Mouse (Mus musculus) left cerebral cortex, adult 11 months (tissue): ENCODE results near the gene Med28.

Source experiments
- DNase-seq: peaks from one replicate; pipeline ENCODE4 v3.0.0; 2022; ENCODE audit warnings: low spot score

Med28 gene

DNA sequence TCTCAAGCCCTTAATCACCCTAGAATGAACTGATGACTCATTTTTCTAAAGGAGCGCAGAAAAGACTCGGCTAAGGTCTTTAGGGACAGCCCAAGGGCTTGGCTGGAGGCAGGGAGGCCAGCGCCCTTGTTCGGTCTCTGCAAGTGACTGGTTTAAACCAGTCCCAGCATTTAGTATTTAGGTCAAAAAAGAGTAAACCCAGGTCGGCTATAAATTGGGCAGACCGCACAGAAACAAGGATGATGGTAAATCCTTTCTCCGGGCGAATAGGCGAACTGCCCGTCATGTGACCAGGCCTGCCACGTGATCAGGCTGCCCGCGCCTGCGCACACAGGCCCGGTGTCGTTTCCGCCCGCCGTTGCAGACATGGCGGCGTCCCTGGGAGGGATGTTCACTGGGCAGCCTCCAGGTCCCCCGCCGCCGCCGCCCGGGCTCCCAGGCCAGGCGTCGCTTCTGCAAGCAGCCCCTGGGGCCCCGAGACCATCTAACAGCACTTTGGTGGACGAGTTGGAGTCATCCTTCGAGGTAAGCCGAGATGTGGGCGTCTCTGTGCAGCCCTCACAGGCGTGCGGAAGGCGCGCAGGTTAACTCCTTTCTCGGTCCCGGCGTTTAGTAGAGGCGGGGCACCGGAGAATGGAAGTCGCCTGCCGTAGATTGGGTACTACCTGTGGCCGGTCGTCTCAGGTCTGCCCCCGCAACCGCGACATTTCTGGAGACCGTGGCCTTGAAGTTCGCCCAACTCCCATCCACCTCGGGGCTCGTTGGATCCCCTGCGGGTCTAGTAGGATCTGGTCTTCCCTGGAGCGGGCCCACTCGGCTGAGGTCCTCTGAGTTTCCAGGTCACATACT is at the start of gene Med28:
Gene Med28, plus strand, starts transcription at position 270 of the 849 bp plus-strand sequence.
- DNase-seq, result peak; percentile 89

DNA sequence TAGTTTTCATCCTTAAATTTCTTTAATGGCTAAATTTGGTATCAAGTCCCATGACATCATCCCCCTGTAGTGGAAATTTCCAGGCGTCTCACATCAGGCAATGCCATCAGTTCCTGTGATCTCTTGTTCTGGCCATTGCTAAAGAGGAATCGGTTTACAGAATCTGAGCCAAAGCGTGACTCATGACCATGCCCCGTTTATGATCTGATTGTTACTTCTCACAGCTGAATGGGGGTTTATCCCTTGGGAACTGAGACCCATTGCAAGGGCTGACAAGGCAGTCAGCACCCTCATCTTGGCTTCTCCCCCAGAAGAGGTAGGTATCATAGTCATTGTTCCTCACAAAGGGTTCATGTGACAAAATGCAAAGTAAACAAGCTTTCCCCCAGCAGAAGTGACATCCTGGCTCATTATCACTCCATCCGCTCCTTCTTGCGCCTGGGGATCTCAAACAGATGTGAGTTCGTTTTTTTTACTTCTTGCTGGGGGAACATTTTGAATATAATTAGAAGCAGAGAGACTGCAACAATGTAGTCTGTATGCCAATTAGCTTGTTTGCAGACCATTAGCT is 47.1 kb upstream of the Med28 start:
- no peak for DNase-seq

DNA sequence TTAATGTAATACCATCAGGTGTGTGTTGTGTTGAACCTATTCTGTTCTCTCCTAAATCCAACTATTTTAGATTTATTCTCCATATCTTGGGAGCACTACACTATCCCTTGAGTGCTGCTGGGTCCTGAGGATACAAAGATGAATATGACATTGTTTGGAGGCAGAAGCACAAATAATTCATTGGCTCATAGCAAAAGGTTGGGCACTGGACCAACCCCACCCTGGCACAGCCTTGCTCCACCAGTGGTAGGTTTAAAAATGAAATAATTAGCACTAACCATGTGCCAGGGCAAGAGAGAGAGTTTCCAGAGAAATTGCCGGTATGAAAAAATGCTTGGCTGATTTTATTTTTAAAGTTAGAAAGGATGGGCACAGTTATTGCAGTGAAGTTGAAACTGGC is 46.5 kb upstream of the Med28 start:
- DNase-seq, result no peak

DNA sequence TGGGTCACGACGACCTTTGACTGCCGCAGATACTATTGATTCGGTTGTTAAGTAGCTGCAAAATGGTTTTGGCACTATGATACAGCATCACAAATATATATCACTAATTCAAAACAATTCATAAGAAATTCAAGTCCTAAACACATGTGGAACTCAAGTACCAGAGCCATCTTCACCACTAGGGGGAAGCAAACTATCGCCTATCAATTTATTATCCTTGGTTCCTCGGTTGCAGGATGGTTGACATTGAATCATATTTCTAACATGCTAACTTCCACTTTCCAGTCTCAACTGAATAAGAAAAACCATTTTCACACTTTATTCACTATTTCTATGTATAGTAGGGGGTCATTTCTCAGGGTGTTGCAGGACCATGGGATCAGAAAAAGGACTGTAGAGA is 45.8 kb upstream of the Med28 start:
- peak; percentile 70 for DNase-seq

DNA sequence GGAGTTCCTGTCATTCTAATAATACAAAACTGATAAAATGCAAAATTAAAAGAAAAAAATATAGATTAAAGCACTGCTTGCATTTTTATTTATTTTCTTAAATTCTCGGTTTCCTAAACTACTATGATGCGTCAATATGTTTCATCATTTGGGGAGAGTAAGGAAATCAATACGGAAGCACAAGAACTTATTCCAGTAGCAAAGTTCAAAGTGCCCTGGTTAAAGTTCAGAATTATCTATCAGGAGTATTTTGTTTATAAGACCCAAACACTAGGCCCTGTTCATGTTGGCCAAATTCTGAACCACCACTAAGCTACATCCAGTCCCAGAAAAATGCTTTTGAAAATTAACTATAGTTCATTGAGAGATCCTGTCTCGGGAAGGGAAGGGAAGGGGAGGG is 45.3 kb upstream of the Med28 start:
- no peak for DNase-seq

DNA sequence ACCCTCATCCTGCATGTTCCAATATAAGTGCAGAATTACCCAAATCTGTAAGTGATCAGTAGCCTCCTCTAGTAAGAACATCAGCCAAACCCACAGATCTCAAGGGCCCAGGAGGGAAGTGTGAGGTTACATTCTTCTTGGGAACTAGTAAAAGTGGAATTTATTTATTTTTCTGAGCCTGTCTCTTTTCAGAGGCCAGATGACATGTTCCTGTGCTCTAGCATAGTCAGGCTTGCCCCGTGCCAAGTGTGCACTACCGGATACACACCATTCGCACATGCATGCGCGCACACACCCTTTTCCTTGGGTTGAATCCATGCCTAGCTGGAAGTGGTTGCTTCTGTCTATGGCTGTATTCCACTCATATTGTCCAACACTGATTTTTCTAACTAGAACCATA is 44.3 kb upstream of the Med28 start:
- DNase-seq, result no peak

DNA sequence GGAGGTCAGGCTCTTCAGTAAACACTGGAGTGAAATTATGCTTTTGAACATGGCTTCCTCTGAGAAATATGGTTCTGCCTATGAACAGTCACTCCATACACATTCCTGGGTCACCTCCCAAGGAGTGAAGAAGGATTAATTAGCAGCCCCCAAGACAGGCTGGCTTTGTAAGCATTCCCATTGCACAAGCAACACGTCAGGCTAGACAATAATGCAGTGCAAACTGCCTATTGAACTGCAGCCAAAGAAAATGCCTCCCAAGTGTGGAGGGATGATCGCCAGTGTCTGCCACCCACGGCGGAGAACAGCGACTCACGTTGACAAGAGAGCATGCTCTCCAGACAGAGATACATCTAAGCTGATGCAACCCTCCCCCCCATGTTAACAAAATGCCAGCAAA is 43.7 kb upstream of the Med28 start:
- DNase-seq, result no peak

DNA sequence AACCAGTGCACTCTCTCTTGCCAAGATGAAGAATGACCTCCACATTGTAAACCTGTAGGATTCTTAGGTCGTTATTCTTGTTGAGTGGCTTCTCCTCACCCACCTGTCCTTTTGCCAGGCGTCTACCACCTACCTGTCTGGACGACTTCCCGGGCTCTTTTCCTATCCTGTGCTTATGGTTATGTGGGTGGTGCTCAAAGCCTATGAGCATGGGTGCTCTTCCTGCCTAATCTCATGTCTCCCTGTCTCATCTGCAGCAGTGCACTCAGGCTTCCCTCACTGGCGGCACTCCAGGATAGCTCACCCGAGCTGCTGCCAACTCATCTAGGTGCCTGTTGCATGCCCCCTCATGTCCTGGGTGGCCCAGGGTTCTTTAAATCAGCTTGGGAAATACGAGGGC is 42.4 kb upstream of the Med28 start:
- DNase-seq, result no peak

DNA sequence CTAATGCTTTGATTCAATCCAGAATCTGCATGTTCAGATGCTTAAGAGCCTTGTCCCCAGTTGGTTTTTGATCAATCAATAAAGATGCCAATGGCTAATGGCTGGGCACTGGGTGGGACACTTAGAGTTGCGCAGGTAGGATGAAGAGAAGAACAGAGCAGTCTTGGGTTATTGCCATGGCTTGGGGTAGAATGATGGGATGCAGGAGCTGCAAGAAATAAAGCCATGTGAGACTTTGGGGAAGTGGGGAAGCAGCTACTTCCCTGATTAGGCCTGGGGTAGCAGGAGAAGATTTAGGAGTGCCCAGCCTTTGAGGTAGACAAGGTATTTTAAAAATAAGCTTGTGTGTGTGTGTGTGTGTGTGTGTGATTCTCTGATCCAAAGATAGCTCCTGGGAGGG is 40.0 kb upstream of the Med28 start:
- no peak for DNase-seq

DNA sequence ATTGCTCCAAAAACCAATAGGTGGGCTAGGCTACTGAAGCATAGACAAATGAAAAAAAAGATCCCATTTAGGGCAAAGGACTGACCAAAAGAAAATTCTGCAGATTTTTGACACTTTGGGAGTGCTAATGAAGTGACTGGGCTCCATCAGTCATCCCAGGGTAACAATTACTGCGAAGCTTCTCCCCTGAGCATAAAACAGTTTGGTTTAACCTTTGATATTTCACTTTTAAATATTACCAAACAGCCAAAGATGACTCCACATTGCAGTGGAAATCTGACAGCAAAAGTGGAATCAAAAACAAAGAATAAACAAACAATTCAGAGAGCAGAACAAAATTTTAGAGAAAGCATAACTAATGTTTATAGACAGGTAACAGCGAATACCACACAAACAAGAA is 38.9 kb upstream of the Med28 start:
- DNase-seq, result no peak

DNA sequence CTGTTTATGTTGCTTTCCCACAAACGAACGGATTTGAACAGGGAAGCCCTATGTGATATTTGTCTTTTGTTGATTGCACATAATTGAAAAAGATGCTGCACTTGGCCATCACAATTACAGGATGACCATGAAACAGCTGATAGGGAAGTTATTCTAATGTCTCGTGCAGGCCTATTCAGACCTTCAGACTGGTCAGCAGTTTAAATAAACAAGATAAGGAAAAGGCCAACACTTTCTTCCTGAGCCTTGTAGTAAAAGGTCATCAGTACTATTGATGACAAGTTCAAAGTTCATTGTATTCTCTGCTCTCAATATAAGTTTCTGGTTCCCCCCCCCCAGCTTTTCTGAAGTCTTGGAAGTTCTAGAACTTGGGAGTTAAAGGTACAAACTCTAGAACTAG is 37.4 kb upstream of the Med28 start:
- no peak for DNase-seq

DNA sequence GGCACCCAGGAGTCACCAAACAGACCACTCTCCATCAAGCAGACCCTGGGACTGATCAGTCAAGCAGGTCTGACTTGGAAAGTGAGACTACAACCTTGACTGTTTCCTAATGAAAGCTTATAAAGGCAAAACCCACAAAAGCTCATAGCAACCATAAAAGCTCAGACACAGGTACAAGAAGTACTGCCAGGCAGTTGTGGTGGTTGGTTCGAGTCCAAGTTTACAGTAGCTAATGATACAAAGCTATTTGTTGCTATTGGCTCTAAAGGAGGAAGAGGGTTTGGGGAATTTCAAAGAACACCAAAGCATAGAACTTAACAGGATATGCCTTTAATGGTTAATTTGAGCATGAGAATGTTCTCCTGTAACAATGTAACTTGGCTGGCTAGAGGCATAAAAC is 36.4 kb upstream of the Med28 start:
- DNase-seq, result no peak

DNA sequence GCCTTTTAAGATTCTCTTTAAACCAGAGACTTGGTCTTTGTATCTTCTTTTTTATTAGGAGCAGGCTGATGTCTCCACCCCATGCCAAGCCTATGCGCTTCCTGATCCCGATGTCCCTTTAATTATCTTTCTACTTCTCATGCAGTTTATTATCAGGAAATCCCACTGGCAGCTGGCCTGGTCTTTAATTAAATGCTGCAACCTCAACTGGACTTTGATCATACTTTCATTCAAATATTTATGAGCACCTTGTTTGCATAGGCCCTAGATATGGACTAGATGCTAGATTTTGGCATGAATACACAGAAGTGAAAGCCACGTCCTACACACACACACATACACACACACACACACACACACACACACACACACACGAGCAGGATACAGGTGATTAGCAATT is 28.3 kb upstream of the Med28 start:
- DNase-seq, result no peak

DNA sequence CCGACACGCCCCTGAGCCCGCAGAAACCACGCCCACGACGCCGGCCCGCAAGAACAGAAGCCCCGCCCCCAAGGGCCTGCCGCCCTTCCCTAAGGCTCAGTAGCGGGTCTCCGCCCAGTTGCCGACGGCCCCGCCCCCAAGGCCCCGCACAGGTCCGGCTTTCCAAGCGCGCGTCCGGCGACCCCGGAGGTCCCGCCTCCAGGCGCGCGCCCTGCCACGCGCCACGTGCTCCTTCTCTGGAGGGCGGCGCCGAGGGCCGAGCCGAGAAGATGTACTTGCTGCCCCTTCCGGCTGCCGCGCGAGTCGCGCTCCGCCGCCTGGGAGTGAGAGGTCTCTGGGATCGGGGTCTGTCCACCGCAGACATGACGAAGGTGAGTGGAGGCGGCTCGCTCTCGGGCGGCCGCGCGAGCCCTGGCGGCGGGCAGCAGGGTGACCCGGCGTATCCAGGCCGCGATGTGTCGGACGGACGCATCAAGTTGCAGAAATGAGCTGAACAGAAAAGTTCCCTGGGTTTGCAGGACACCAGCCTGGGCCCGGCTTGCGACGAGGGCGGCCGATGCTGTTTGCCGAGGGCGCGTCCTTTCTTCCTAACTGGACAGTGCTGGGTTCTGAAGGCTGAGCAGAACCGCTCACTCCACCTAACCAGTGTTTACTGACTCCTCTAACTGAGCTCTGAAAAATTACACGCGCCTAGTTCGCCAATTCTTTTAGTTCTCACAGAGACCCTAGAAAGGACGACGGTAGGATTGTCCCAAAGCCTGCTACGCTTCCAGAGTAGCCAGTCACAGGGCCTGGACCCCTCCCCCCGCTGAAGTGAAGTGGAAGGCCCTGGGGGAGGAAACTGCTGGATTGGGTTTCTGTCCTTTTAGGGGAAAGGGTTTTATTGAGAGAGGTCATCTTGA is 26.6 kb upstream of the Med28 start, which contains the start of gene Lap3:
Gene Lap3, plus strand, starts transcription at position 184 of the 902 bp plus-strand sequence.
- DNase-seq, result peak; percentile 97

DNA sequence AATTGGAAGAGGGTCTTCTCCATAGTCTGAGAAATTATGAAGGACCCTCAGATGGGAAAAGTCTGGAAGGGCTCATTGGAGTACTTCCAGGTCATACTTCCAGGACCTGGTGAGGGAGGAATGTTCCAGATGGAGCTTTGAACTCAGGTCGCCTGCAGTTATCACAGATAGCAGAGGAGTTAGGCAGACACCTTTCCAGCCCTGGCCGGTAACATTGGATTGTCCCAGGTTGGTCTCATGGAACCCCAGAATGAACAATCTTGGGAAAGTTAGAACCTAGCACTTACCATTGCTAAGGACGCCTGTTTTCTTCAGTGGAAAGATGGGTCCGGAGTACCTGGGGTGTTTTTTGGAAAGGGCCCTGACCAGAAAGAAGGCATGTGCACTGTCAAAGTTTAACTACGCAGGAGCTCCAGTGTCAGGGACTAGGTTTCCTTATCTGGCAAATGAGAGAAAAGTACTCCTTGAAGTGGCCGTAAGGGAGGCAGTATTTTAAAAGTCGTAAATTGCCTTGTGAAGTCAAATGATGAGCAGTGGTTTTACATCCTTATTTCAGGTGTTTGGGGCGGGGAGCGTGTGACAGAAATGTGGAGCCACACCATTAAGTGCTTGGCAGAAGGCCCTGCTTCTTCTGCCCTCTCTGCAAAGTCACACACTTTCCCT is 25.8 kb upstream of the Med28 start:
- DNase-seq, result no peak

DNA sequence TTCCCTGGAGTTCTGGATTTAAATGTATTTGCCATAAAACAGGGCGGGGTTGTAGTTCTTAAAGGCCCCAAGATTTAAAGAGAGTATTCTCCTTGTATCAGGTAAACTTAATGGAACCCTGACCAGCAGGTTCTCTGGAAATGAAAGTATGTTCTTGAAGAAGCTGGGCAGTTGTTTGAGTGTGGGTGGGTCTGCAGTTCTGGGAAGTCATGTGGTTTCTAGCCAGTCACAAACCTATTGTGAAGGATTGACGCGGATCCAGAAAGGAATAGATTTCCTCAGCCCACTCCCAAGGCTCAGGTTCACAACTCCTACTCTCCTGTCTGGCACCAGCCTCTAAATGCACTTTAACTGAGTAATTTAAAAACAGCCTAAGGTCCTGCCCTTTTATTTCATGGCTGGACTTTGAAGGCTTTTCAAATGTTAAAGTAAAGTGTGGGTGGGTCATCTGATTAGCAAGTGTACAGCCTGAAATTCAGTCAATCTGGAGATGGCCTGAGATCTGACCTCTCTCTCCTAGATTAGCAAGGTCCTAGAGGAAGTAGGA is 24.5 kb upstream of the Med28 start:
- DNase-seq, result no peak

DNA sequence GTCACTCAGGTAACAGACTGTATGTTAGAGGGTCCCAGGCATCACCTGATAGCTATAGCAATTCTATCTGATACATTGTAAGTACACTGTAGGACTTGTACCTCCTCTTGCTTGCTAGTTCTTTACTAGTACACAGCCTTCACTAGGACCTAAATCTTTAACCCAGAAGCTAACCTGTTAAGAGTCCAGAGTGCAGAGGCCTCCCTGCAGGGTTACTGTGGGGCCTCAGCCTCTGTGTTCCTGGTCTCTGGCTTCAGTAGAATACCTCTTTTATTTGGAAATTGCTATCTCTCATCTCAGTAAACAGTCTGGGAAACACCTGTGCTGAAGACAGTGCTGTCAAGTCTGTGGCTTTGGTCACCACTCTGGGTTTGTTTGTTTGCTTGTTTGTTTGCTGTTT is 24.0 kb upstream of the Med28 start:
- DNase-seq, result no peak

DNA sequence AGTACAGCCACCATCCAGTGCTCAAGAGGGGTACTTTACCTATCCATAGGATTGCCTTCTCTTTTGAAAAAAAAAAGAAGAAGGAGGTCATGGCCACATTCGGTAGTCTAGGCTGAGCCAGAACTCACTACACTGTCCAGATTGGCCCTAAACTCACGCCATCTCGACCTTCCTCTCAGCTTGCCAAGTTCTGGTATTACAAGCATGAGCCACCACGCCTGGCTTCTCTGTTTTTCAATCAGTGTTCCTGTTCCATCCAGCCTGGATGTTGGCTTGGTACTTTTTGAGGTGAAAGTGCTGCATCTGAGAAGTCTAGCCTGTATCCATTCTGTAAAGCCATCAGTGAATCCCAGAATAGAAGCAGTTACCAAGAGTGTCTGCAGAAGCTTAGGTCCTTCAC is 23.6 kb upstream of the Med28 start:
- no peak for DNase-seq

DNA sequence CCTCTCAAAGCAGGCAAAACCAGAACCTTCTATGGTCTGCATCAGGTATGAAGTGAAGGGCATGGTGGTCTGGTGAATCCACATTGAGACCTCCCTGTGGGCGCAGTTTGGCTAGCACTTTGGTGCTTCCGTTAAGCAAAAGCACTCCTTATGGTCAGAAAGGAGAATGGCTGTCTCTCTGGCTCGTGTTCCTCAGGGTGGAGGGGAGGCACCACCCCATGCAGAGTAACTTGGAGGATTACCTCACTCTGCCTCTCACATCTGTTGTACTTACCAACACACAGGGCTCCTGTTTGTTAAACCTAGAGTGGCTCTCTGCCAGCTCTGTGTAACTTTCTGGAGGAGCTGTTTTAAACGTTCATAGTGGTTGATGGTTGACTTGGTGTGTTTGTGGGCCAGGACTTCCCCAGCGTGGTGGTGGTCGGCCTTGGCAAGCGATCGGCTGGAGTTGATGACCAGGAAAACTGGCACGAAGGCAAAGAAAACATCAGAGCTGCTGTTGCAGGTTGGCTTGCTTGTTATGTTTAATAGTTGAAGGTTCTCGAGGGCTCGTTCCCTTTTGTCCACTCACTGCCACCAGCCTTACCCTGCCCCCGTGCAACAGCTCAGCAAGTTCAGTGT is 23.0 kb upstream of the Med28 start:
- no peak for DNase-seq

DNA sequence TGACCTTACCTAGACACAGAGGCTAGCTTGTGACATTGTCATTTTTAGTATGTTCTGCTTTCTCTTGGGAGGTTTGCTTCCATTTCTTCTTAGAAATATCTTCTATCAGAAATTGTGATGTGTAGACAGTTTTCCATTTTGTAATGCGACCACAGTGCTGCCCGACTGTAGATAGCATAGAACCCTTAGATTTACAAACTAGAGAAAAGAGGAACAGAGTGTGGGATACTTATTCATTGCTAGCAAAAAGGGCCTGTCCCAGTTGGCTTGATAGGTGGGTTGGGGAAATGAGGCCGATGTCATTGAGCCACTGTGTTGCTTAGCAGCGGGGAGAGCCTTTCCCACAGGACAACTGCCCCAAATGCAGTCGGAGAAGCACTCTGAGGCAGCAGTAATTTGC is 22.5 kb upstream of the Med28 start:
- no peak for DNase-seq

DNA sequence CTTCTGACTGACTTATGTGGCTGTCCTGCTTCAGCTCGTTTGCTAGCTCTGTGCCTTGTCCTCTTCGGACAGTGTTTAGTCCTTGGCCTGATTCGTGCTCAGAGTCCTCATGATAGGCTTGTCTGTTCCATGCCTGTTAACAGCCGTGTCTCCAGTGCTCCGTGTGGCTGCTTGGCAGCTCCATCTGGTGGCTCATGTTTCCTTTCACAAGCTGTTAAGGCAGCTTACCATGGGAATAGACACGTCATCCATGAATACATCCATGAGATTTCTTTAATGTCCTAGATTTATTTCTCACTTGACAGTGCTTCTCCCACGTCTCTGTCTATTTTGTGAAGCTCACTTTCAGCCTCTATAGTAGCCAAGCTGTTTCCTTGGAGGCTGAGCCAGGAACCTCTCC is 10.0 kb upstream of the Med28 start:
- DNase-seq, result no peak

DNA sequence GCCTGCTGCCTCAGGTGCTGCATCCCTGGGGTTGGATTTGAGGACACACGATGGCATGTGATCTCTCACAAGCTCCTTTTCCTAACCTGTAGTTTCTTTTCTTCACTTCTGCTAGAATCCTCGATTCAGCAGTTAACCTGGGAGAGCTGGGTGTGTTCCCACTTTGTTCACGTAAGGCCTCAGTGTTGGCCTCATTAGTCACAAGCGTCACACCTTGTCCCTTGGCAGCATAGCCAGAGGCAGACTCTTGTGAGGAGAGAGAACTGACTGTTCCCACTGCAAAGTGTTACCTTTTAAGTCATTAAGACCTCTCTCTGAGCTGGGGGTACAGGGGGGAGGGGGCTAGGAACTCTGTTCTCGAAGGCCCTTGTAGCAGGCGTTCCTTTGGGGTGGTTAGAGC is 7.1 kb upstream of the Med28 start:
- no peak for DNase-seq
